Comparison of ENCODE assay signal across 15 mouse cellular contexts in the genomic region with DNA sequence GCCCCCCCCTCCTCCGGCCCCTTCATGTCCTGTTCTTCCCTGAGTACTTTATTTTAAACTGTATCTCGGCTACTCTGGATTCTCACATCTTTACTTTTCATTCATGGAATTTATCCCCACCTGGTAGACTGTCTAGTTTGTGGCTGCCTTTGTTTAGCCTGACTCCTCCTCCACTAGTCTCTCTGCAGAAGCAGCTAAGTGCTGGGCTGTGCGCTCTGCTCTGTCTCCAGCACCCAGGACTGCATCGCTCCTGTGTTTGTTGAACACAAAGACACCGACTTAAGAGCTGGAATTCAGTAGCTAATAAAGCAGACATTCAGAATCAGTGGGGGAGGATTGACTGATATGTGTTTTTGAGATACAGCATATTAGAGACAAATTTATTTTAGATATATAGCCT.
DNase-seq lines count a peak whose midpoint lies in the region; ATAC-seq and TF ChIP-seq lines count a peak whose summit lies in the region.
"Had no signal": no experiment of that assay in that cellular context is flagged by ENCODE, and none has a peak within 500 bp of the region (broad histone marks: within the 10 kb centered on the region; RNA-seq: fewer than 3 reads in every experiment).

No protein-coding gene starts in this region.

- H3K9me3 ChIP-seq in heart, embryonic 11.5 days (replicated peaks; ENCODE audit: control insufficient read depth, low read length): no peaks in the 10 kb centered on the region
- no peaks in the 10 kb centered on the region for H3K9me3 ChIP-seq in forebrain, embryonic 15.5 days
- H3K9me3 ChIP-seq: liver, embryonic 12.5 days had no signal

- no peak for TF ChIP-seq POLR2A in brain, embryonic 14.5 days (IDR thresholded peaks at IDR 0.05; ENCODE audit: borderline replicate concordance, extremely low read depth, insufficient read depth, insufficient read length, poor library complexity, severe bottlenecking)

- no peak overlapping the region for H3K4me2 ChIP-seq in heart, embryonic 11.5 days
- H3K4me2 ChIP-seq in forebrain, embryonic 15.5 days (replicated peaks): no peak overlapping the region
- H3K4me2 ChIP-seq: liver, embryonic 12.5 days had no signal

- no peak for TF ChIP-seq CTCF in left cerebral cortex, adult 2 months (IDR thresholded peaks at IDR 0.05)
- no peak for TF ChIP-seq CTCF in brain, embryonic 14.5 days (IDR thresholded peaks at IDR 0.05; ENCODE audit: borderline replicate concordance, extremely low read depth, insufficient read depth, insufficient read length)

- H3K4me1 ChIP-seq in heart, embryonic 11.5 days (ENCODE audit: control insufficient read depth, insufficient read depth, low read length): peaks cover 19% of the 10 kb centered on the region
- H3K4me1 ChIP-seq in forebrain, embryonic 15.5 days: peaks cover 17% of the 10 kb centered on the region
- H3K4me1 ChIP-seq: liver, embryonic 12.5 days had no signal

- 61% methylated on average over 5 of the region's 5 CpGs for WGBS in heart, embryonic 11.5 days (ENCODE audit: insufficient replicate concordance)
- 44% methylated on average over 5 of the region's 5 CpGs for WGBS in forebrain, embryonic 15.5 days

- no peaks in the 10 kb centered on the region for H3K27me3 ChIP-seq in heart, embryonic 11.5 days (ENCODE audit: control insufficient read depth, insufficient read depth, low read length)
- H3K27me3 ChIP-seq in forebrain, embryonic 15.5 days: no peaks in the 10 kb centered on the region
- H3K27me3 ChIP-seq: liver, embryonic 12.5 days; Patski had no signal

- H3K36me3 ChIP-seq in heart, embryonic 11.5 days (ENCODE audit: control insufficient read depth, insufficient read depth, low read length): no peaks in the 10 kb centered on the region
- H3K36me3 ChIP-seq in forebrain, embryonic 15.5 days: no peaks in the 10 kb centered on the region
- H3K36me3 ChIP-seq: liver, embryonic 12.5 days had no signal

- intact Hi-C loops in left cerebral cortex, adult 2 months (cut with DNase I): no loop called here
- intact Hi-C loops in left cerebral cortex, postnatal 4 days (cut with DNase I): no loop called here

- ATAC-seq in heart, embryonic 11.5 days (replicated peaks; ENCODE audit: insufficient number of reproducible peaks, low FRiP score, low TSS enrichment): no peak
- peak; percentile 57 for ATAC-seq in forebrain, embryonic 15.5 days (replicated peaks)
- ATAC-seq: intestine, postnatal 0 days; liver, embryonic 12.5 days; Patski had no signal

- H3K27ac ChIP-seq in heart, embryonic 11.5 days (ENCODE audit: low read depth, low read length): peak overlapping the region; percentile 10; the same call in 1 of the 2 replicates
- peak overlapping the region; percentile 66 for H3K27ac ChIP-seq in left cerebral cortex, adult 2 months
- no peak overlapping the region for H3K27ac ChIP-seq in forebrain, embryonic 15.5 days (replicated peaks)
- H3K27ac ChIP-seq: liver, embryonic 12.5 days had no signal

- H3K9ac ChIP-seq in heart, embryonic 11.5 days (ENCODE audit: low read depth, low read length): no peak overlapping the region
- H3K9ac ChIP-seq in forebrain, embryonic 15.5 days (replicated peaks): no peak overlapping the region
- H3K9ac ChIP-seq: liver, embryonic 12.5 days had no signal

- no peak for DNase-seq in heart, postnatal 4 days
- no peak for DNase-seq in left cerebral cortex, adult 2 months (ENCODE audit: extremely low spot score in 1 of 2, low spot score in 2 of 2)
- DNase-seq in left cerebral cortex, adult 9 months (ENCODE audit: low spot score in 2 of 2): no peak
- DNase-seq in brain, embryonic 14.5 days (ENCODE audit: low read depth): peak; percentile 62
- no peak for DNase-seq in thymus, postnatal 36 days
- no peak for DNase-seq in left cerebral cortex, postnatal 4 days
- DNase-seq: cerebellum, adult 18-20 months; kidney, postnatal 10 days; thymus, postnatal 14 days had no signal

- no peak overlapping the region for H3K4me3 ChIP-seq in heart, embryonic 11.5 days (ENCODE audit: low read depth, low read length)
- H3K4me3 ChIP-seq in left cerebral cortex, adult 2 months: no peak overlapping the region
- H3K4me3 ChIP-seq in forebrain, embryonic 15.5 days: no peak overlapping the region
- H3K4me3 ChIP-seq: liver, embryonic 12.5 days; myocyte had no signal
